Mouse (Mus musculus) megakaryocyte, embryonic 14.5 days (primary cell): ENCODE measurements around the gene Ddah2.

Source experiments
- FLI1 ChIP-seq: IDR thresholded peaks from 2 replicates; pipeline ENCODE4 v1.6.1; 2012; ENCODE audit warnings: low read length, inconsistent platforms, mixed read lengths
- GATA1 ChIP-seq: IDR thresholded peaks from 3 replicates; pipeline ENCODE4 v1.6.1; 2012; ENCODE audit warnings: mixed read lengths, low read length, inconsistent platforms, borderline replicate concordance

DNA sequence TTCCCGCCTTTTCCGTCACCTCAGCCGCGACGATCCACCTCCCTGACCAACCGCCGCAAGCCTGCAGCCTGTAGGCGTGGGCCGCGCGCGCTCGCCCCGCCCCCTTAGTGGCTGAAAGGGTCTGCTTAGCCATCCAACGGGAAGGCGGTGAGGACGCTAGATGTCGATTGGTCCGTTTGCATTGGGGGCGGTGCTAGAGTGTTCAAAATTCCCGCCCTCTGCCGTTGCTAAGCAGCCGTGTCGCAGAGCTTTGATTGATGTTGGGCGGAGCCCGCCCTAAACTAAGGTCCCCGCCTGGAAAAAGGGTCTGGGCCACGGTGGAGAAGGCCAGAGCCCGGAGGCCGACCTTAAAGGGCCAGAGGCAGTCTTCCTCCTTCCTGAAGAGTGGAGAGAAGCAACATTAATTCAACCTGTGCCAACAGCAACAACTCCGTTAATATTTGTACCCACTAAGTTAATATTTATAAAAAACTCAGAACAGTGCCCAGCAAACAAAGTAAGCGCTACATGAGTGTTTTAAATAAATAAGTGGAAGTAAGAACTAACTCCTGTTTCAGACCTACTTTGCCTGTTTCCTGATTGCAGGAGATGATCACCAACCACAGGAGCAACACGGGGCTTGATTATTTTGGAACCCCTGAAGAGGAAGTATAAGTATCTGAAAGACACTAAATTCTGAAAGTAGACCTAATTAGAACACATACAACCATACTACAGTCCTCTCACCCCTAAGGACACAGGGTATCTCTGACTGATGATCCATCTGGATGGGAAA lies 12.0 kb upstream of the Ddah2 start, which contains the start of gene Msh5:
- no peak for TF ChIP-seq GATA1
- peak; percentile 89; the same call in 1 of the 2 replicates for TF ChIP-seq FLI1
